Mouse (Mus musculus) liver, embryonic 14.5 days (tissue): ENCODE data around the gene Pum2. TPM values are rescaled to one million over a fixed set of nuclear protein-coding genes. Genes with fewer than 3 reads are reported as not detected.

Experiments used
- ATAC-seq: fragments of 200-750 bp; cut with Nextera tagmentation; 2 replicates; pipeline ENCODE4 v1.8.0; 2017; ENCODE audit warnings: moderate number of reproducible peaks, mild to moderate bottlenecking, moderate library complexity; ENCODE audit not compliant: insufficient read depth
- DNase-seq, 3 experiments: peaks; one replicate each; pipeline ENCODE4 v3.0.0-alpha.2; 2012 to 2013; ENCODE audit warnings: low read depth in 3 of 3, low spot score in 3 of 3
- H3K27ac ChIP-seq: fragments of 300-500 bp; sonication (generic); 2 replicates; pipeline ENCODE4 v1.5.1; 2014; ENCODE audit warnings: moderate library complexity, mild to moderate bottlenecking, control low read depth, inconsistent platforms
- H3K27me3 ChIP-seq: fragments of 300-500 bp; sonication (generic); 2 replicates; pipeline ENCODE4 v1.6.1; 2014; ENCODE audit warnings: mild to moderate bottlenecking, low read length, moderate library complexity; ENCODE audit not compliant: control insufficient read depth, insufficient read depth
- H3K36me3 ChIP-seq: fragments of 300-500 bp; sonication (generic); replicated peaks from 2 replicates; pipeline ENCODE4 v1.6.1; 2014; ENCODE audit warnings: low read depth; ENCODE audit not compliant: control insufficient read depth, insufficient read depth
- H3K4me1 ChIP-seq, 2 experiments: fragments of 200-500 bp in 1 of 2; fragments of 300-500 bp in 1 of 2; sonication (generic) in 1 of 2; replicated peaks; 2 replicates each; pipeline ENCODE4 v1.6.1; 2012 to 2014; ENCODE audit warnings: antibody characterized with exemption in 1 of 2, inconsistent platforms in 1 of 2, low read length in 1 of 2; ENCODE audit not compliant: control insufficient read depth in 2 of 2, insufficient read depth in 2 of 2
- H3K4me2 ChIP-seq: fragments of 300-500 bp; sonication (generic); 2 replicates; pipeline ENCODE4 v1.6.1; 2014; ENCODE audit warnings: low read depth, mild to moderate bottlenecking, control low read depth, moderate library complexity
- H3K4me3 ChIP-seq, 2 experiments: fragments of 200-500 bp in 1 of 2; fragments of 300-500 bp in 1 of 2; sonication (generic) in 1 of 2; 2 replicates each; pipeline ENCODE4 v1.5.1; 2012 to 2014; ENCODE audit warnings: low read depth in 2 of 2, low read length in 2 of 2, mild to moderate bottlenecking in 2 of 2, control low read depth in 1 of 2, inconsistent platforms in 1 of 2, moderate library complexity in 1 of 2; ENCODE audit not compliant: insufficient read depth in 1 of 2
- H3K9ac ChIP-seq: fragments of 300-500 bp; sonication (generic); replicated peaks from 2 replicates; pipeline ENCODE4 v1.6.1; 2014; ENCODE audit warnings: mild to moderate bottlenecking, control low read depth, moderate library complexity
- H3K9me3 ChIP-seq: fragments of 300-500 bp; sonication (generic); 2 replicates; pipeline ENCODE4 v1.6.1; 2016; ENCODE audit warnings: low read length, mixed read lengths; ENCODE audit not compliant: control insufficient read depth
- CTCF ChIP-seq: IDR thresholded peaks from 2 replicates; pipeline ENCODE4 v1.5.1; 2016; ENCODE audit warnings: antibody characterized with exemption, low read depth, control low read depth
- EP300 ChIP-seq: IDR thresholded peaks from 2 replicates; pipeline ENCODE4 v1.6.1; 2016; ENCODE audit warnings: antibody characterized with exemption, low read depth
- WGBS: fragments of 180-500 bp; shearing (Covaris S2); extraction: QIAGEN DNeasy Blood & Tissue Kit; methylation state at CpG from one replicate; pipeline ENCODE4 v1.1.7; 2014; ENCODE audit not compliant: insufficient replicate concordance; 5-methylcytosine and 5-hydroxymethylcytosine counted together
- polyA plus RNA-seq, 2 experiments: library from polyadenylated mRNA; depleted of rRNA in 1 of 2; stranded (reverse) in 1 of 2; unstranded in 1 of 2; fragments of >200 nt; fragmentation: Nextera tagmentation in 1 of 2; extraction: Ambion mirVana in 1 of 2; gene quantifications; 2 replicates each; pipeline versions ENCODE4 v1.2.1 to v1.2.3; 2012 to 2014

Pum2 gene
- polyA plus RNA-seq, 2 experiments: 18.4 to 20.6 TPM

- H3K9ac ChIP-seq: peak overlapping the region; percentile 98
- under 1% methylated on average over 20 of the region's 20 CpGs for whole genome bisulfite sequencing
- ATAC-seq: no peak
- H3K9me3 ChIP-seq: no peaks in the 10 kb centered on the region
- H3K36me3 ChIP-seq: peaks cover 2% of the 10 kb centered on the region; the same call in 1 of the 2 replicates
- H3K4me3 ChIP-seq: peak overlapping the region; percentile 92 to 100
- no peaks in the 10 kb centered on the region for H3K27me3 ChIP-seq
- no peak for DNase-seq
- peak overlapping the region; percentile 86 for H3K27ac ChIP-seq
- peaks cover 16 to 18% of the 10 kb centered on the region in 2 experiments for H3K4me1 ChIP-seq
- H3K4me2 ChIP-seq: peak overlapping the region; percentile 90
- TF ChIP-seq CTCF (no peak), EP300 (no peak)
Measured at GRCm38 (mm10) chr12:8674891-8675341, 982 bp downstream of the Pum2 start.

DNA sequence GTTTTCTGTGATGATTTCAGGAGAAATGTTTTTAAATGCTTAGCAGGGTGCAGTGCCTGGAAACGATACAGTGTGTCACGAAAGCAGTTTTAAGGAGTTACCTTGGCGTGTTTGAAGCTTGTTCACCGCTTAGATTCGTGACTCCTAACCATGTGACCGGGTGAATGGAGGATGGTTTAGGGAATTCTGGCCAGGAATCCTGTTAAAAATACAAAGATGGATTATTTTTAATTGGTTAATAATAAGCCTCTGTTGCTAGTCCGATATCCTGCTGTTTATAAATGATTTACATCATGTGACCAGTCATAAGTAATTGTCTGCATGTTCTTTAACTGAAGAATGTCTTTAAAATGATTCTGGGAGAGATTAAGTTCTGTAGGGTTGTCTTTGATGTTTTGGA, 1.4 kb downstream of the Pum2 start:
- Histone ChIP-seq H3K9me3 (no peaks in the 10 kb centered on the region), H3K4me2 (peak overlapping the region; percentile 90), H3K36me3 (peaks cover 3% of the 10 kb centered on the region; the same call in 1 of the 2 replicates), H3K27ac (peak overlapping the region; percentile 86; the same call in 1 of the 2 replicates), H3K9ac (peak overlapping the region; percentile 98), H3K27me3 (no peaks in the 10 kb centered on the region), H3K4me1 (peaks cover 16 to 18% of the 10 kb centered on the region in 2 experiments), H3K4me3 (peak overlapping the region; percentile 92 to 100)
- TF ChIP-seq CTCF (no peak), EP300 (no peak)
- under 1% methylated on average over 7 of the region's 7 CpGs for WGBS
- DNase-seq (no peak), ATAC-seq (no peak)

- 69% methylated on average over 6 of the region's 6 CpGs for WGBS
- Histone ChIP-seq H3K36me3 (peaks cover 6% of the 10 kb centered on the region), H3K9me3 (no peaks in the 10 kb centered on the region), H3K4me1 (peaks cover 16 to 18% of the 10 kb centered on the region in 2 experiments), H3K4me2 (peak overlapping the region; percentile 90), H3K4me3 (peak overlapping the region in 1 of 2 experiments; percentile 92; a peak in 3 of 4 replicates), H3K27ac (no peak overlapping the region), H3K9ac (peak overlapping the region; percentile 48), H3K27me3 (no peaks in the 10 kb centered on the region)
- ATAC-seq (no peak), DNase-seq (no peak)
- no peak for TF ChIP-seq CTCF
- TF ChIP-seq EP300: no peak
Measured at GRCm38 (mm10) chr12:8676341-8676740, 2.4 kb downstream of the Pum2 start.

DNA sequence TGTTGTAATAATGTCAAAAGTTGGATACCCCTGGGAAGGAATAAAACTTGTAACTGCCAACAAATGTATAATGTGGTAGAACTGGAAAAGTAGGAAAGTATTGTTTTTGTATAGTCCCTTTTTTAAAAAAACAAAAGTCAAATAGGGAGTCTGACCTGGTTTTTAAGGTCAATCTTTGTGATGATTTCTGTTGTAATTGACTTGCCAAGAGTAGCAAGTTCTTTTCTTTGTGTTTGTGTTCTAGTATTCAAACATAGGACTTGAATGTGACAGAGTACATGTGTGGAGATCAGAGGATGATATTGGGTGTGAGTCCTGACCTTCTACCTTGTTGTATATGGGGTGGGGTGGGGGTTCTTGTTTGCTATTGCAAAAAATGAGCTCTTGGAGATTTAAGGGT, 4.0 kb downstream of the Pum2 start:
- H3K27ac ChIP-seq: no peak overlapping the region
- H3K27me3 ChIP-seq: no peaks in the 10 kb centered on the region
- DNase-seq (no peak), ATAC-seq (no peak)
- H3K4me3 ChIP-seq: no peak overlapping the region
- H3K4me1 ChIP-seq: peaks cover 16 to 19% of the 10 kb centered on the region in 2 experiments
- H3K9ac ChIP-seq: no peak overlapping the region
- peaks cover 6% of the 10 kb centered on the region for H3K36me3 ChIP-seq
- no peak overlapping the region for H3K4me2 ChIP-seq
- no peaks in the 10 kb centered on the region for H3K9me3 ChIP-seq
- TF ChIP-seq CTCF: no peak
- no peak for TF ChIP-seq EP300

GRCm38 (mm10) chr12:8684200-8684599, 10.3 kb downstream of the Pum2 start:
- peak; percentile 56; the same call in 1 of the 2 replicates for ATAC-seq
- TF ChIP-seq CTCF (no peak), EP300 (no peak)

More at GRCm38 (mm10) chr12:8684200-8684599, 10.3 kb downstream of the Pum2 start:
- no peak for DNase-seq
- Histone ChIP-seq H3K9me3 (no peaks in the 10 kb centered on the region), H3K4me2 (no peak overlapping the region), H3K27me3 (no peaks in the 10 kb centered on the region), H3K27ac (no peak overlapping the region), H3K4me3 (no peak overlapping the region), H3K36me3 (peaks cover 6% of the 10 kb centered on the region), H3K4me1 (peaks cover 0 to 9% of the 10 kb centered on the region in 2 experiments; a peak in 2 of 4 replicates), H3K9ac (no peak overlapping the region)
- WGBS: 30% methylated on average over 1 of the region's 1 CpGs
